Mouse (Mus musculus): ENCODE results near the gene Spsb2. TPM values are rescaled to one million over a fixed set of nuclear protein-coding genes. Genes with fewer than 3 reads are reported as not detected.
"Not testable (repeated sequence)": the region's sequence is repeated elsewhere in the genome, so short reads cannot be mapped to it uniquely, and the experiment has no call there.

Gene Spsb2
- total and polyA plus RNA-seq, 2 experiments from 2014 or later, result 9.3 to 10.9 TPM

DNA sequence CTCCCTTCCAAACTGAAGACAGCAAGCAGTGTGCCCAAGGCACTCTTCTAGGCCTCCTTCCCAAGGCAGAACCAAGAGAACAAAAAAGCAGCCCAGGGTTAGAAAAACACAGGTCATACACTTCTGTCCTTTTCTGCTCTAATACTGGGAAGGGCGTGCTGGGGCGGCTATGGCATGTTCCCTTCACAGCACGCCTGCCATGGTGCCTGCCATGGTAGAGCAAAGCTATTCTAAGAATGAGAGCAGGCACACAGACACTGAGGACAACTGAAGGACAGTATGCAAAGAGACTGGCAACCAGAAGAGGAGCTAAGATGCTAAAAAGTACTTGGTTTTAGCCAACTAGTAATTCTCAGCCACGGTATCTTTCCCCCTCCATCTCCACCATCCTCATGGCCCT is 13.6 kb downstream of the Spsb2 start:
- no peak for TF ChIP-seq CTCF (IDR thresholded peaks at IDR 0.05)
- H3K27ac ChIP-seq (ENCODE audit: low read depth, low read length), result no peak overlapping the region

DNA sequence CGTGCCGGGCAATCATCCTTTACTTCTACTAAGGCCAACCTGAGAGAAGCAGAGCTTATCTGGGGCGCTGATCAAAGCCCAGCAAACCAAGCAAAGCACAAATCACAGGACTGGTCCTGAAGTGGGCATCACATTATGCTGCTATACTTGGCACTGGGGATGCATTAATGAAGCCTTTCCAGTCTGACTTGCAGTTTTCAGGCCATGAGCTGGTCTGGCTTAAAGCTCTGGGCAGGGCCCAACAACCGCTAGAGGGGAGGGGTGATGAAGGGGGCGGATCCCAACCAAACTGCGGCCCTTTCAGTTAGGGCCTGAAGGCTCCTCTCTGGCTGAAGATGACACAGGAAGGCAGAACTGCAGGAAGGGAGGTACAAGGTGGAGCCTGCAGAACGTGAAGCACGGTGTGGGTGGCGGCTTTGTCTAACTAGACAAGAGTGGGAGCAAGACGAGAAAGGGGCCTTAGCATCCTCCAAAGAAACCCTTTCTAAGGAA is 19.7 kb downstream of the Spsb2 start:
- TF ChIP-seq CTCF (IDR thresholded peaks at IDR 0.05), result no peak
- H3K9me3 ChIP-seq (ENCODE audit: low read length), result no peaks in the 10 kb centered on the region
- H3K4me1 ChIP-seq (ENCODE audit: insufficient read depth, low read length), result peaks cover 4% of the 10 kb centered on the region
- H3K4me2 ChIP-seq (ENCODE audit: low read depth, low read length, poor library complexity, severe bottlenecking), result peak overlapping the region; percentile 89
- H3K9ac ChIP-seq (replicated peaks; ENCODE audit: low read length, poor library complexity, severe bottlenecking), result peak overlapping the region; percentile 64
- DNase-seq (ENCODE audit: low spot score), result peak; percentile 65
- no peaks in the 10 kb centered on the region for H3K27me3 ChIP-seq (ENCODE audit: insufficient read depth, low read length)
- peak overlapping the region; percentile 61 for H3K4me3 ChIP-seq (ENCODE audit: low read depth, low read length)
- 21% methylated on average over 10 of the region's 10 CpGs for WGBS
- peak overlapping the region; percentile 52 for H3K27ac ChIP-seq (ENCODE audit: low read depth, low read length)
- peaks cover 29% of the 10 kb centered on the region for H3K36me3 ChIP-seq (ENCODE audit: insufficient read depth, low read length)
- ATAC-seq (ENCODE audit: low FRiP score), result no peak

More for the DNA sequence above, 13.6 kb downstream of the Spsb2 start:
- Histone ChIP-seq H3K9ac (replicated peaks; ENCODE audit: low read length, poor library complexity, severe bottlenecking) (no peak overlapping the region), H3K27me3 (ENCODE audit: insufficient read depth, low read length) (no peaks in the 10 kb centered on the region), H3K36me3 (ENCODE audit: insufficient read depth, low read length) (peaks cover 84% of the 10 kb centered on the region), H3K4me1 (ENCODE audit: insufficient read depth, low read length) (no peaks in the 10 kb centered on the region), H3K4me2 (ENCODE audit: low read depth, low read length, poor library complexity, severe bottlenecking) (no peak overlapping the region), H3K9me3 (ENCODE audit: low read length) (no peaks in the 10 kb centered on the region), H3K4me3 (ENCODE audit: low read depth, low read length) (no peak overlapping the region)
- DNase-seq (ENCODE audit: low spot score) (no peak), ATAC-seq (ENCODE audit: low FRiP score) (no peak)
- WGBS, result 97% methylated on average over 4 of the region's 4 CpGs

DNA sequence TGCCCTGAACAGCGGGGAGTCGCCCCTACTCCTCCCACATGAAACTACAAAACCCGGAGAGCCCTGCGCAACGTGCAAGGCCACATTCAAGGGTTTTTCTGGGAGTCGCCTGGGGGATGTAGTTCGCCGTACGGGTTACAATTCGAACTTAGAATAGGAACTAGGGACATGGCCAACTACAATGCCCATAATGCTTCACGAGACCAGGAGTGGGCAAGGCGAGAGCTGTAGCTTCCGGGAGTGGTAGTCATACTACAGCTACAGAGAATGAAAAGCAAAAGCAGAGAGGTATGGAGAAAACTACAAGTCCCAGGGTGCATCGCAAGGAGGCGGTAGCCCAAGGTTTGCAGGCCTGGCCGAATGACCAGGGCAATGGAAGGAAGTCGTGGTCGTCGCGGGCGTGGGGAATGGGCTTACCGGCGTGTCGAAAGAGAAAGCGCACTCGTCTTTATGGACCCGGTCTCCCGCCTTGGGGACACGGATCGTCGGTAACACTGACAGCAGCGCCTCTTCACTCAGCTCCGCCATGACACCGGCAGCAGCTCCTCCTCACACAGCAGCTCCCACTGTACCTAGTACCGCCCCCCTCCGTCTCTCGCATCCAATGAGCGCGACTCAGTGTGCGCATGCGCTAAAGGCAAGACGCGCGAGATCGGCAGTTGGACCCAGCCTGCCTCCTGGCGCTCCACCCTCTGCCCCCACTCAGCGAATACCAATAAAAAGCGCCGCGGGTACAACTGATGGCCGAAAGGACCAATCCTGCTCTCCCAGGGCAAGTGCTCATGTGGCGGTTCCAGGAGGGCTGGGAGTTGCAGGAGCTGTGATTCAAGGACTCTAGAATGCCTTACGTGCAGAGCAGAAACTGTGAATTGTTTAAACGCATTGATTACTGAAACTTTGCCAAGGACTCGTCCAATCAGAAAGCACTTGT is 20.7 kb downstream of the Spsb2 start, which contains the start of the genes Usp5 and Cdca3:
TSS of gene Usp5 (minus strand) at position 617 of the 931 bp plus-strand sequence.
TSS of gene Cdca3 (plus strand) at position 680 of the 931 bp plus-strand sequence.
- under 1% methylated on average over 55 of the region's 55 CpGs for WGBS
- ATAC-seq (ENCODE audit: low FRiP score) (peak; percentile 96), DNase-seq (ENCODE audit: low spot score) (peak; percentile 100)
- H3K9me3 ChIP-seq (ENCODE audit: low read length), result no peaks in the 10 kb centered on the region
- peak within 1 kb of the TSS; percentile 76 for H3K9ac ChIP-seq (replicated peaks; ENCODE audit: low read length, poor library complexity, severe bottlenecking)
- H3K4me2 ChIP-seq (ENCODE audit: low read depth, low read length, poor library complexity, severe bottlenecking), result peak within 1 kb of the TSS; percentile 89
- peak; percentile 54 for TF ChIP-seq CTCF (IDR thresholded peaks at IDR 0.05)
- no peaks in the 10 kb centered on the region for H3K27me3 ChIP-seq (ENCODE audit: insufficient read depth, low read length)
- peak within 1 kb of the TSS; percentile 88 for H3K27ac ChIP-seq (ENCODE audit: low read depth, low read length)
- peaks cover 19% of the 10 kb centered on the region for H3K36me3 ChIP-seq (ENCODE audit: insufficient read depth, low read length)
- H3K4me3 ChIP-seq (ENCODE audit: low read depth, low read length), result peak within 1 kb of the TSS; percentile 61
- peaks cover 4% of the 10 kb centered on the region for H3K4me1 ChIP-seq (ENCODE audit: insufficient read depth, low read length)

DNA sequence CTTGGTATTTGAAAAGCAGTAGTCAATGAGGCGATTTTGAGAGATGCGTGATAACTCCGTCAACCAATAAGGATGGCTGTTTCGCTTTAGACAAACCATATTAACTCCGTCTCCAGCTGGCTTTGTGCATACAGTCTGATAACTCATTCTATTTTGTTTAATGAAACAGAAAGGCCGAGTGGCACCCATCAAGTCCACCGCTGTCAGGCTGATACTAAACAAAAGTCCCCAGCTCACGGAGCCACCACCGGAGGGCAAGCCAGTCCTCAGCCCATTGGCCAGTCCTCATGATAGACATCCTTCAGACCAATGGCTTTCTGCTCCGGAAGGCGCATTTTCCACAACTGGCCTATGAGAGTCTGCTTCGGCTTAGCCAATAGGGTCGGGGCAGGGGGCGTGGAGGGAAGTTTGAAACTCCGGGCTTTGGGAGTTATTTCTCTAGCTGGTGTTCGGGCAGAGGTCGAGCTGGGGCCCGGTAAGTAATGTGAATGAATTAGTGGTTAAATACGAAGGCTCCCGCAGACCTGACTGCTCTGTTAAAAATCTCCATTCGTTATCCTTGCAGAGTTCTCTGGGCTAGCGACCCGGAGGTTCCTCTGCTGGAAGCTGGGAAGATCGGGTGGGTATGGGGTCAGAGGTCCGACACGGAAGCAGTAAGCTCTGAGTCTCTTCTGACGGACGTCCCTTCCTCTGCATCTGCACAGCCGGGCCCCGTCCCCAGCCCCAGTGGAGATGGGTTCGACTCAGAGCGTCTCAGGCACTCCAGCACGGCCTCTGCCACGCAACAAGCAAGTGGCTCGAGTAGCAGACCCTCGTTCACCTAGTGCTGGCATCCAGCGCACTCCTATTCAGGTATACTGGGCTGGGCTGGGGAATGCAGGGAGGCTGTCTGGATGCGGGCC is 21.6 kb downstream of the Spsb2 start:
- under 1% methylated on average over 38 of the region's 38 CpGs for WGBS
- Histone ChIP-seq H3K9me3 (ENCODE audit: low read length) (no peaks in the 10 kb centered on the region), H3K4me2 (ENCODE audit: low read depth, low read length, poor library complexity, severe bottlenecking) (peak overlapping the region; percentile 60), H3K36me3 (ENCODE audit: insufficient read depth, low read length) (peaks cover 10% of the 10 kb centered on the region), H3K27ac (ENCODE audit: low read depth, low read length) (peak overlapping the region; percentile 76), H3K4me1 (ENCODE audit: insufficient read depth, low read length) (peaks cover 4% of the 10 kb centered on the region), H3K4me3 (ENCODE audit: low read depth, low read length) (peak overlapping the region; percentile 61), H3K27me3 (ENCODE audit: insufficient read depth, low read length) (no peaks in the 10 kb centered on the region), H3K9ac (replicated peaks; ENCODE audit: low read length, poor library complexity, severe bottlenecking) (peak overlapping the region; percentile 5; the same call in 1 of the 2 replicates)
- ATAC-seq (ENCODE audit: low FRiP score), result peak; percentile 92
- peak; percentile 98 for DNase-seq (ENCODE audit: low spot score)
- TF ChIP-seq CTCF (IDR thresholded peaks at IDR 0.05), result peak; percentile 51

- not testable (repeated sequence) for H3K36me3 ChIP-seq (ENCODE audit: insufficient read depth, low read length); ATAC-seq (ENCODE audit: low FRiP score); H3K4me2 ChIP-seq (ENCODE audit: low read depth, low read length, poor library complexity, severe bottlenecking); H3K9ac ChIP-seq (replicated peaks; ENCODE audit: low read length, poor library complexity, severe bottlenecking); H3K9me3 ChIP-seq (ENCODE audit: low read length); H3K27ac ChIP-seq (ENCODE audit: low read depth, low read length); H3K4me1 ChIP-seq (ENCODE audit: insufficient read depth, low read length); DNase-seq (ENCODE audit: low spot score); H3K4me3 ChIP-seq (ENCODE audit: low read depth, low read length); H3K27me3 ChIP-seq (ENCODE audit: insufficient read depth, low read length)
- 92% methylated on average over 4 of the region's 4 CpGs for WGBS
Measured at GRCm38 (mm10) chr6:124831199-124831598, 22.7 kb downstream of the Spsb2 start.

Data from midbrain, postnatal 0 days (tissue).